Comparison of ENCODE assay signal across 14 mouse cellular contexts in the genomic region with DNA sequence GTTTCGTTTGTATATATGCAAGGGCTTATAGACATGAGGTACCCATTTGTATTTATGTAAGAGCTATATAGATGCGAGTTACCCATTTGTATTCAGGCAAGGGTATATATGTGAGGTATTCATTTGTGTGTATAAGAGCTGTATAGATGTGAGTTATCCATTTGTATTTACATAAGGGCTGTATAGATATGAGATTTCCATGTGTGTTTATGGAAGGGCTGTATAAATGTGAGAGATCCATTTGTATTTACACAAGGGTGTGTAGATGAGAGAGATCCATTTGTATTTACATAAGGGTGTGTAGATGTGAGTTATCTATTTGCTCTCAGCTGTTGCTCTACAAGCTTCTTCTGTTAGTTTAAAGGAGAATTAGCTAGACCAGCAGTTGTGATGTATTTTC.
"Had no signal": no experiment of that assay in that cellular context is flagged by ENCODE, and none has a peak within 500 bp of the region (broad histone marks: within the 10 kb centered on the region; RNA-seq: fewer than 3 reads in every experiment).

No protein-coding gene starts in this region.

- H3K27me3 ChIP-seq: limb, embryonic 13.5 days; liver, embryonic 15.5 days; midbrain, embryonic 13.5 days had no signal

- H3K27ac ChIP-seq: liver, embryonic 15.5 days had no signal

- H3K9me3 ChIP-seq: limb, embryonic 13.5 days; liver, embryonic 15.5 days; midbrain, embryonic 13.5 days had no signal

- ATAC-seq: lung, postnatal 0 days had no signal

- H3K4me3 ChIP-seq: limb, embryonic 13.5 days; liver, embryonic 15.5 days; midbrain, embryonic 13.5 days had no signal

- H3K4me2 ChIP-seq: limb, embryonic 13.5 days; liver, embryonic 11.5 days; liver, embryonic 15.5 days; midbrain, embryonic 13.5 days had no signal

- DNase-seq: kidney, adult 11 months; kidney, postnatal 10 days; kidney, postnatal 4 days; lung, adult 2 months; lung, postnatal 36 days; right cerebral cortex, adult 18-20 months; right cerebral cortex, postnatal 25 days; thymus, adult 2 months; thymus, postnatal 25 days had no signal

- H3K9ac ChIP-seq: liver, embryonic 15.5 days; midbrain, embryonic 13.5 days had no signal
